Mouse (Mus musculus) cerebellum, adult 2 months (tissue): ENCODE measurements around the gene Clasrp.

Source experiments
- CTCF ChIP-seq: fragments of 200-500 bp; IDR thresholded peaks from 2 replicates; pipeline ENCODE4 v1.5.1; 2011; ENCODE audit warnings: low read depth, mild to moderate bottlenecking, control low read depth, low read length, moderate library complexity, borderline replicate concordance; ENCODE audit not compliant: insufficient read depth
- POLR2A ChIP-seq: fragments of 200-500 bp; IDR thresholded peaks from 2 replicates; pipeline ENCODE4 v1.6.1; 2011; ENCODE audit warnings: low read length, control low read depth, borderline replicate concordance; ENCODE audit not compliant: insufficient read depth

GRCm38 (mm10) chr7:19627721-19628120 is 23.4 kb upstream of the Clasrp start:
- TF ChIP-seq CTCF (no peak), POLR2A (no peak)
